Mouse (Mus musculus) bone marrow, adult 2 months (tissue): ENCODE data around the gene Nt5c3b.

Source experiments
- CTCF ChIP-seq: fragments of 200-500 bp; IDR thresholded peaks from 2 replicates; pipeline ENCODE4 v1.5.1; 2011; ENCODE audit warnings: low read length, control low read depth; ENCODE audit not compliant: control insufficient read depth, insufficient read depth
- POLR2A ChIP-seq: fragments of 200-500 bp; IDR thresholded peaks from 2 replicates; pipeline ENCODE4 v1.6.1; 2011; ENCODE audit warnings: low read depth, mild to moderate bottlenecking, control low read depth, low read length, borderline replicate concordance; ENCODE audit not compliant: control insufficient read depth

- no peak for TF ChIP-seq POLR2A
- TF ChIP-seq CTCF, result no peak
These were observed at the start of gene Nt5c3b, which contains the start of gene Klhl10 for GRCm38 (mm10) chr11:100441797-100442196.
